Mouse (Mus musculus): ENCODE measurements around the gene Prn. TPM values are rescaled to one million over a fixed set of nuclear protein-coding genes. Genes with fewer than 3 reads are reported as not detected.

Gene Prn
- polyA plus RNA-seq, 1 experiment = not detected

GRCm38 (mm10) chr2:131988550-131988949, 78.8 kb downstream of the Prn start:
- Histone ChIP-seq H3K27me3 (ENCODE audit: control insufficient read depth, insufficient read depth, low read length) (no peaks in the 10 kb centered on the region), H3K27ac (ENCODE audit: insufficient read depth, low read length) (no peak overlapping the region), H3K4me3 (ENCODE audit: extremely low read depth, insufficient read depth, insufficient read length) (no peak overlapping the region), H3K36me3 (ENCODE audit: control insufficient read depth, insufficient read depth, low read length) (no peaks in the 10 kb centered on the region), H3K4me1 (ENCODE audit: control insufficient read depth, insufficient read depth, insufficient read length) (peaks cover 10% of the 10 kb centered on the region; the same call in 1 of the 2 replicates)
- 58% methylated on average over 2 of the region's 2 CpGs for WGBS
- TF ChIP-seq CTCF (IDR thresholded peaks at IDR 0.05; ENCODE audit: extremely low read depth, insufficient read depth, insufficient read length, insufficient replicate concordance) = no peak
- TF ChIP-seq POLR2A (IDR thresholded peaks at IDR 0.05; ENCODE audit: low read depth, low read length) = no peak
- no peak for DNase-seq (ENCODE audit: low read depth in 1 of 2, low spot score in 2 of 2)

GRCm38 (mm10) chr2:131992487-131992886, 82.7 kb downstream of the Prn start:
- 21% methylated on average over 2 of the region's 2 CpGs for WGBS
- Histone ChIP-seq H3K27me3 (ENCODE audit: control insufficient read depth, insufficient read depth, low read length) (no peaks in the 10 kb centered on the region), H3K27ac (ENCODE audit: insufficient read depth, low read length) (peak overlapping the region; percentile 64), H3K4me1 (ENCODE audit: control insufficient read depth, insufficient read depth, insufficient read length) (peaks cover 14% of the 10 kb centered on the region; the same call in 1 of the 2 replicates), H3K36me3 (ENCODE audit: control insufficient read depth, insufficient read depth, low read length) (peaks cover 24% of the 10 kb centered on the region), H3K4me3 (ENCODE audit: extremely low read depth, insufficient read depth, insufficient read length) (no peak overlapping the region)
- TF ChIP-seq CTCF (IDR thresholded peaks at IDR 0.05; ENCODE audit: extremely low read depth, insufficient read depth, insufficient read length, insufficient replicate concordance) (no peak), POLR2A (IDR thresholded peaks at IDR 0.05; ENCODE audit: low read depth, low read length) (no peak)
- DNase-seq (ENCODE audit: low read depth in 1 of 2, low spot score in 2 of 2) = no peak

DNA sequence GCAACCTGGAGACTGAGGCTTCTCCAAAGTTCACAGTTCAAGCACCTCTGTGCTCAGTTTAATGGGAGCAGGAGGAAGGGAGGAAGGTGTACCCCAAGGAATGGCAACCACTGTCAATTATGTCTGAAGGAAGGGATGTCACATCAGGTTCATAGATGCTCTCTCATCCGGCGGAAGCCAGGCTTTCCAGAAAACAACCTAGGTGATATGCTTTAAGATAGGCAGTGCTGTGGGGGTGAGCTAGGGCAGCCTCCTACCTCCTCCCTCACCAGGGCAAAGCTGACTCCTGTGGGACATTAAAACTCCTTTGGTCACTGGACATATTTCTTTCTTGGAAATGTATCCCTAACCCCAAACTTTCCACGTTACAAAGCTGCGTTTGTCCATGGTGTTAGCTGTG, 83.4 kb downstream of the Prn start:
- WGBS = 77% methylated on average over 4 of the region's 4 CpGs

DNA sequence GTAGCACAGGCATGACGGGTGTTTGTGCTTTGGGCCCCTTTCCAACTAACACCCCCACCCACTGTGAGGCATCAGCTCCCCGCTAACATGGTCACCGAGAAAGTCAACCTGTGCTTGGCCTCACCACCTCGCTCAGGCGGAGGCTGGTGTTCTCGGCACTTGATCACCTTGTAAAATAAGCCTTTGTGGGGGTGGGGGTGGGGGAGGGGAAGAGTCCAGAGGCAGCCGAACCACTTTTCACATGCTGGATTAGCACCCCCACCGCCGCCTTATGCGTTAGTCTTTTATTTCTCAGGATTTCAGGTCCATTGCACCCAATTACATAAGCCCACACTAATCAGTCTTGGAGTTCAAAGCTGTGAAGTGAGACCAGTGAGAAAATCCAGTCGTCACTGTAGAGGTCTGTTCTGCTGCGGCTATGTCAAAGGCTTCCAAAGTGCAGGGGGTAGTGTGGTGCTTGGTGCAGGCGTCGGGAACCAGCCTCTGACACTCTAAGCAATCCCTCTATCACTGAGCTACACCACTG, 83.9 kb downstream of the Prn start:
- DNase-seq (ENCODE audit: low read depth in 1 of 2, low spot score in 2 of 2) = peak in 1 of 2 experiments; percentile 27
- Histone ChIP-seq H3K4me1 (ENCODE audit: control insufficient read depth, insufficient read depth, insufficient read length) (peaks cover 14% of the 10 kb centered on the region; the same call in 1 of the 2 replicates), H3K27me3 (ENCODE audit: control insufficient read depth, insufficient read depth, low read length) (no peaks in the 10 kb centered on the region), H3K36me3 (ENCODE audit: control insufficient read depth, insufficient read depth, low read length) (peaks cover 29% of the 10 kb centered on the region), H3K27ac (ENCODE audit: insufficient read depth, low read length) (peak overlapping the region; percentile 12), H3K4me3 (ENCODE audit: extremely low read depth, insufficient read depth, insufficient read length) (no peak overlapping the region)
- TF ChIP-seq POLR2A (IDR thresholded peaks at IDR 0.05; ENCODE audit: low read depth, low read length) = no peak
- TF ChIP-seq CTCF (IDR thresholded peaks at IDR 0.05; ENCODE audit: extremely low read depth, insufficient read depth, insufficient read length, insufficient replicate concordance) = no peak
- 53% methylated on average over 14 of the region's 14 CpGs for WGBS

More for the DNA sequence above, 83.4 kb downstream of the Prn start:
- peaks cover 14% of the 10 kb centered on the region; the same call in 1 of the 2 replicates for H3K4me1 ChIP-seq (ENCODE audit: control insufficient read depth, insufficient read depth, insufficient read length)
- no peaks in the 10 kb centered on the region for H3K27me3 ChIP-seq (ENCODE audit: control insufficient read depth, insufficient read depth, low read length)
- H3K4me3 ChIP-seq (ENCODE audit: extremely low read depth, insufficient read depth, insufficient read length) = no peak overlapping the region
- peak overlapping the region; percentile 12 for H3K27ac ChIP-seq (ENCODE audit: insufficient read depth, low read length)
- DNase-seq (ENCODE audit: low read depth in 1 of 2, low spot score in 2 of 2) = no peak
- no peak for TF ChIP-seq POLR2A (IDR thresholded peaks at IDR 0.05; ENCODE audit: low read depth, low read length)
- no peak for TF ChIP-seq CTCF (IDR thresholded peaks at IDR 0.05; ENCODE audit: extremely low read depth, insufficient read depth, insufficient read length, insufficient replicate concordance)
- H3K36me3 ChIP-seq (ENCODE audit: control insufficient read depth, insufficient read depth, low read length) = peaks cover 26% of the 10 kb centered on the region

DNA sequence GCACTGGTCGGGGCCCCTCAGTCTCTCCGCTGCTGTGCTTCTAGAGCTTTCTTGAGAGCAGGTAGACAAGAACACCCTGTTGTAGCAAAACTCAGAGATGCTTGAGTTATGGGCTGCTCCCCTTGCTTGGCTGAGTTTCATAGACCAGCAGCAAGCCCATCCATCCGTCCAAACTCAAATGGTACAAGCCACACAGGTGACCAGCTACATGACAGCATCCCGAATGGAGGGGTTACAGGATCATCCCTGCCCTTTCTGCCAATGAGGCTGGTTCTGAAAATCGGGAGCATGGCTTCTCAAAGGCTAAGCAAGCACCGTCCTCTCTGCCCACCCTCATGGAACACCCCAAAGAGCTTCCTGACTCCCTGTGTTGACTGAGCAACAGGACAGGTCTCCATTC, 85.2 kb downstream of the Prn start:
- no peak for TF ChIP-seq POLR2A (IDR thresholded peaks at IDR 0.05; ENCODE audit: low read depth, low read length)
- no peak for TF ChIP-seq CTCF (IDR thresholded peaks at IDR 0.05; ENCODE audit: extremely low read depth, insufficient read depth, insufficient read length, insufficient replicate concordance)
- Histone ChIP-seq H3K4me3 (ENCODE audit: extremely low read depth, insufficient read depth, insufficient read length) (no peak overlapping the region), H3K36me3 (ENCODE audit: control insufficient read depth, insufficient read depth, low read length) (peaks cover 34% of the 10 kb centered on the region), H3K27me3 (ENCODE audit: control insufficient read depth, insufficient read depth, low read length) (no peaks in the 10 kb centered on the region), H3K27ac (ENCODE audit: insufficient read depth, low read length) (peak overlapping the region; percentile 21; the same call in 1 of the 2 replicates), H3K4me1 (ENCODE audit: control insufficient read depth, insufficient read depth, insufficient read length) (peaks cover 14% of the 10 kb centered on the region; the same call in 1 of the 2 replicates)
- WGBS = 84% methylated on average over 6 of the region's 6 CpGs
- DNase-seq (ENCODE audit: low read depth in 1 of 2, low spot score in 2 of 2) = no peak

DNA sequence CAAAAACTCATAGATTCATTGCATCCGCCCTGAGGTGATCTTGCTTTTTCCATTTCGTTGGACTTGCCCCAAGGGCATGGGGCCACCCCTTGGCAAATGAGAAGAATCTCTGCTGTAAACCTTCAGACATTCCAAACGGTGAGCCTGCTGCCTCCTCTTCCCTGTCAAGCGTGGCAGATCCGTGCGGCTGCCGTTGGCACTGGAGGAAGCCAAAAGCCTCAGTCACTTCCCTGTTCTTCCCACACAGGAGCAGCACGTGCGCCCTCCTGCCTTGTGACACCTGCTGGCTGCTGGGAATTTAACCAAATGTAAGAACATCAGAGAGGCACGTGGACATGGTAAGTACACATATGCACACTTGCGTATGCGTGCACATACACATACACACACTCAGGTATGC, 86.0 kb downstream of the Prn start:
- TF ChIP-seq CTCF (IDR thresholded peaks at IDR 0.05; ENCODE audit: extremely low read depth, insufficient read depth, insufficient read length, insufficient replicate concordance) (no peak), POLR2A (IDR thresholded peaks at IDR 0.05; ENCODE audit: low read depth, low read length) (no peak)
- Histone ChIP-seq H3K27ac (ENCODE audit: insufficient read depth, low read length) (no peak overlapping the region), H3K27me3 (ENCODE audit: control insufficient read depth, insufficient read depth, low read length) (no peaks in the 10 kb centered on the region), H3K36me3 (ENCODE audit: control insufficient read depth, insufficient read depth, low read length) (peaks cover 37% of the 10 kb centered on the region), H3K4me1 (ENCODE audit: control insufficient read depth, insufficient read depth, insufficient read length) (peaks cover 14% of the 10 kb centered on the region; the same call in 1 of the 2 replicates), H3K4me3 (ENCODE audit: extremely low read depth, insufficient read depth, insufficient read length) (no peak overlapping the region)
- WGBS = 72% methylated on average over 12 of the region's 12 CpGs
- no peak for DNase-seq (ENCODE audit: low read depth in 1 of 2, low spot score in 2 of 2)

DNA sequence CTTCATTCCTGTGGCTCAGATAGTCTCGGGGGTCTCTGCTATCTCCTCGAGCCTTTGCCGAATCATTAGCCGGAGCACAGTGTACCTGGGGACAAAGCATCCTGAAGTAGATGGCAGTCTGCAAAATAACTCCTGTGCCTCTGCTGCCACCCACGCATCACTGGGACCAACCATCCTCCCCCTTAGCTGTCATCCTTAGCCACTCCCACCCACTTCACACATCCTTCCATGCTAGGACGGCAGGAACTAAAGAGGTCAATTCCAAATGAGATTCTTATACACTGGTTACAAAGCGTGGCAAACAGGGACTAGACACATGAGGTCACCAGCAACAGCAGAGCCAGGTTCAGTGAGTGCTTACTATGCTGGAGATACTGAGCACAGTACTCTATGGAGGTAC, 86.6 kb downstream of the Prn start:
- H3K4me1 ChIP-seq (ENCODE audit: control insufficient read depth, insufficient read depth, insufficient read length) = peaks cover 14% of the 10 kb centered on the region; the same call in 1 of the 2 replicates
- H3K4me3 ChIP-seq (ENCODE audit: extremely low read depth, insufficient read depth, insufficient read length) = no peak overlapping the region
- TF ChIP-seq POLR2A (IDR thresholded peaks at IDR 0.05; ENCODE audit: low read depth, low read length) (no peak), CTCF (IDR thresholded peaks at IDR 0.05; ENCODE audit: extremely low read depth, insufficient read depth, insufficient read length, insufficient replicate concordance) (no peak)
- no peak for DNase-seq (ENCODE audit: low read depth in 1 of 2, low spot score in 2 of 2)
- WGBS = 87% methylated on average over 7 of the region's 7 CpGs
- no peak overlapping the region for H3K27ac ChIP-seq (ENCODE audit: insufficient read depth, low read length)
- H3K36me3 ChIP-seq (ENCODE audit: control insufficient read depth, insufficient read depth, low read length) = peaks cover 40% of the 10 kb centered on the region
- H3K27me3 ChIP-seq (ENCODE audit: control insufficient read depth, insufficient read depth, low read length) = no peaks in the 10 kb centered on the region

All from spleen, adult 2 months (tissue).